Mouse (Mus musculus): Measurements from ENCODE around the gene S1pr5. TPM values are rescaled to one million over a fixed set of nuclear protein-coding genes. Genes with fewer than 3 reads are reported as not detected.
A peak's percentile ranks its signal among the peaks of the same experiment; 100 is the strongest.
"Not testable (repeated sequence)": the region's sequence is repeated elsewhere in the genome, so short reads cannot be mapped to it uniquely, and the experiment has no call there.

Gene S1pr5
- total RNA-seq, 2 experiments from 2014 or later = 10.6 to 10.9 TPM

DNA sequence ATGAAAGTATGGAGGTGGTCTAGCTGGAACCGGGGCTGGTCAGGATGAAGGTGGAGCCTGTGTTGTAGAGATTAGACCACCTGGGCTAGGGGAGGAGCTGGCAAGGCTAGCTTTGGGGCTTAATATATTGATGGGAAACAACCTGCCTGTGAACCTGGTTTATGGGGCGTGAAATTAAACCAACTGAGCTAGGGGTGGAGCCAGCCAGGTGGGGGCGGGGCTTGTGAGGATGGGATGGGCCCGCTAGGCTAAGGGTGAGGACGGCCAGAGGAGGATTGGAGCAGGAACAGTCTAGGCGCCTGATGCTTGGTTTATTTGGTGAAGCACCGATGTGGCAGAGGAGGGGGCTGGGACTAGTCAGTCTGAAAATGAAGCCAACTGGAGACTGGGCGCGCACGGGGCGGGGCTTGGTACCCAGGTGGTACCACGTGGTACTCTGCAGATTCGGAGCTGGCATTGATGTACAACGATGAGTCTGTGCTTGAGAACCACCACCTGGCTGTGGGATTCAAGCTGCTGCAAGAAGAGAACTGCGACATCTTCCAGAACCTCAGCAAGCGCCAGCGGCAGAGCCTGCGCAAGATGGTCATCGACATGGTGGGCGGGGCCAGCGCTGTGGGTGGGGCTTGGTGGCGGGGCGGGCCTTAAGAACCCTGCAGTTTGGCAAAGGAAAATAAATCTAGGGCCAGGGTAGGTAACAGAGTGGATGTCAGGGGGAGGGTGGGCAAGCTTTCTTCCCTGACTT lies 43.5 kb downstream of the S1pr5 start:
- peak; percentile 27 to 64 for DNase-seq (ENCODE audit: low spot score in 2 of 2)
- no peak for TF ChIP-seq CTCF (conservative IDR thresholded peaks at IDR 0.05)
- Histone ChIP-seq H3K4me3 (peak overlapping the region; percentile 37), H3K27ac (peak overlapping the region; percentile 48; the same call in 1 of the 2 replicates)

DNA sequence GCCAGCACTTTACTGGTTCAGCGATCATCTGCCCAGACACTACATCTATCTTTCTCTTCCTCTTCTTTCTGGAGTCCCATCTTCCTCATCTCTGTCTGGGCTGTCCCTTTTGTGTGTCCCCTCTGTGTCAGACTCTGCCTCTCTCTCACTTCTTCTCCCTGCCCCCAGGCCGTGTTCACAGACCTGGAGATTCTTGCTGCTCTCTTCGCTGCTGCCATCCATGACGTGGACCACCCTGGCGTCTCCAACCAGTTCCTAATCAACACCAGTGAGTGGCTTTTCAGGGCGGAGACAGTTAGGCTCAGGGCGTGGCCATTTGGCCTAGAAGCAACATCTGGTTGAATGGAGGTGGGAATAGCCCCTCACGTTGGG lies 44.1 kb downstream of the S1pr5 start:
- no peak for DNase-seq (ENCODE audit: low spot score in 2 of 2)
- TF ChIP-seq CTCF (conservative IDR thresholded peaks at IDR 0.05) = no peak
- peak overlapping the region; percentile 48; the same call in 1 of the 2 replicates for H3K27ac ChIP-seq
- H3K4me3 ChIP-seq = no peak overlapping the region

DNA sequence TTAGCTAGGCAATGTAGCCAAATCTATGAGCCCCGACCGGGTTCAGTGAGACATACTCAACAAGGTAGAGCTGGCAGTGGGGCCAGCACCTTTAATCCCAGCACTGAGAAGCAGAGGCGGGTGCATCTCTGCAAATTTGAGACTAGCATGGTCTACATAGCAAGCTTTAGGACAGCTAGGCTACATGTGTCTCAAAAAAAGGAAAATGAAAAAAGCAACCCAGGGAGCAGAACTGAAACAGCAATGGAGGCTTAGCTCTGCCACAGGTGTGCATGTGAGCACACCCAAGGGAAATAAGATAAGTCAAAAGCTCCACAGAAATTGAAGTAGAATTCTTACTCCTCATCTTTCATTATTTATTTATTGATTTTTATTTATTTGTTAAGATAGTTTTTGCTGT lies 49.3 kb downstream of the S1pr5 start:
- peak overlapping the region; percentile 66; the same call in 1 of the 2 replicates for H3K4me3 ChIP-seq
- H3K27ac ChIP-seq = 0 out of 2 replicates have a peak overlapping the region, but pooled peaks have one; percentile 95
- no peak for TF ChIP-seq CTCF (conservative IDR thresholded peaks at IDR 0.05)
- DNase-seq (ENCODE audit: low spot score in 2 of 2) = no peak

DNA sequence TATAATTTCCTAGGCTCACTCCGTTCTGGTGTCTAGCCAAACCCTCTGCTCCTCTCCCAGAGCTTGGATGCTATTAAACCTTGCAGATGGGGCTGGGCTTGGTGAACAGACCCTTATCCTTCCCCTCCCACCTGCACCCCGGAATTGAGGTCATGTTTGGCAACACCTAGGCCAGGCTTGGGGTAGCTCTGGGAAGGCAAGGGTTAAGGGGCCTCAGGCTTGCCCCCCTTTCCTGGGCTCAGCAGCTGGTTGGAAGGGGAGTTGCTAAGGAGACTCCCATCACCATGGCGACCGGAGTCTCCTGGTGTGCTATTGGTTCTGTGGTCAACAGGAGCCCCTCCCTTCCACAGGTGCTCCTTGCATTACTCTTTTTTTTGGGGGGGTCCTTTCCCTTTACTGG lies 50.3 kb downstream of the S1pr5 start:
- Histone ChIP-seq H3K27ac (peak overlapping the region; percentile 95), H3K4me3 (peak overlapping the region; percentile 66)
- DNase-seq (ENCODE audit: low spot score in 2 of 2) = peak; percentile 76 to 89
- TF ChIP-seq CTCF (conservative IDR thresholded peaks at IDR 0.05) = no peak

DNA sequence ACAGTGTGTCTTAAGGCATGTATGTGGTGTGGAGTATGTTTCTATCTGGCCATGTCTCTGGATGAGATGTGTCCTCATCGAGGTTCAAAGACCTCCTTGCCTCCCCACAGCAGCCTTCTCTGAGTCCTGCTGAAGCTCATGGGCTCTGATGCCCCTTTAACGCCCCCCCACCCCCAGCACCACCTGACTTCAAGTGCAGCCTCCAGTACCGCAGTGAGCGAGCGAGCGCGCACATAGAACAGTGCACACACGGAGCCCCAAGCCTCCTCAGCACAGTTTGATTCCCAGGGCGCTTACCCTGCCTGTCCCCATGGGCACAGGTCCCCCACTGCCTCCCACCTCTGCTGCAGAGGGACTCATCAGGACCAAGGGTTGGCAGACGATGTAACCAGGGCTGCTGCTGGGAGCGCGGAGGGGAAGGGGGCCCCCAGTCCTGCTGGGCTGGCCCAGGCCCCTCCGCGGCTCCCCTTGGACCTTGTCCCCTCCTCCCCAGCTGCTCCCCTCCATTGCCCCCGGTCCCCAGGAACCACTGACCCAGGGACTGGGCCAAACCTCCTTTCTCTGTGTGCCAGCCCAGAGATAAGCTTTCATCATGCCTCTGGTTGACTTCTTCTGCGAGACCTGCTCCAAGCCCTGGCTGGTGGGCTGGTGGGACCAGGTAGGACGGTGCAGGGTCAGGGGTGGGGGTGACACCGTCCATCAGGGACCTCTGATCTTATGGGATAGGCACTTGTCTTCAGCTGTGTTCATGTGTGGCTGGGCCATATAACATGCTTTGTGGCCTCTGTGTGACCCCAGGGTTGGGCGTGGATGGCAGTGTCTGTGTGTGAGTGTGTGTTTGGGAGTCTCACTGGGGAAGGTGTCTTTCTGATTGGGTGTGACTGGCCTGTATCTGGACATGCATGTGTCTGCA lies 51.5 kb downstream of the S1pr5 start:
- Histone ChIP-seq H3K27ac (peak overlapping the region; percentile 95), H3K4me3 (peak overlapping the region; percentile 66)
- TF ChIP-seq CTCF (conservative IDR thresholded peaks at IDR 0.05) = no peak
- peak; percentile 69 to 70 for DNase-seq (ENCODE audit: low spot score in 2 of 2)

DNA sequence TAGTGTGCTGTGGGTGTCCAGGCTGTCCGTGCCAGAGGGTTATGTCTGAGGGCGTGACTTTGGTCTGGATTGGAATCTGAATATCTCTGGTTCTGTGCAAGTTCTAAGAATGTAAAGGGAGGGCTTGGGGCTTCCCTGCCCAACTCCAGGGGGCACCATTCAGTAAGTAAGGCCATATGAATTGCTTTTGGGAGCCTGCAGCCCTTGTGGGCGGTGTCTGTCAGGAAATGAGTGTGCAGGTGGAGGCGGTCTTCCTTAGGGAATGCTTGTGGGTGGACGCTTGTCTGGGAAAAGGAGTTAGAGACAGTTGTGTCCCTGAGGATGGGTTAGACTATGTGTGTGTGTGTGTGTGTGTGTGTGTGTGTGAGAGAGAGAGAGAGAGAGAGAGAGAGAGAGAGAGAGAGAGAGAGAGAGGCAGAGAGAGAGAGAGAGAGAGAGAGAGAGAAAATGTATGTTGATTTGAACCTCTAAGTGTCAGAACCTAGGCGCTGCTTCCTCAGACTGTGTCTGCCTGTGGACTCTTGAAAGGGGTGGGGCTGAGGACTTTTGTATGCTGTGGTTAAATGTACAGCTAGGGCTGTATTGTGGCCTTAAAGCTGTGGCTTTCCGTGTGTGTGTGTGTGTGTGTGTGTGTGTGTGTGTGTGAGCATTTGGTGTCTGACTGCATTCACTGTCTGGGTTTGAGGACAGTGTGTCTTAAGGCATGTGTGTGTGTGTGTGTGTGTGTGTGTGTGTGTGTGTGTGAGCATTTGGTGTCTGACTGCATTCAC lies 52.3 kb downstream of the S1pr5 start:
- H3K4me3 ChIP-seq; DNase-seq (ENCODE audit: low spot score in 2 of 2): not testable (repeated sequence)
- peak; percentile 54 for TF ChIP-seq CTCF (conservative IDR thresholded peaks at IDR 0.05)
- peak overlapping the region; percentile 52 for H3K27ac ChIP-seq

DNA sequence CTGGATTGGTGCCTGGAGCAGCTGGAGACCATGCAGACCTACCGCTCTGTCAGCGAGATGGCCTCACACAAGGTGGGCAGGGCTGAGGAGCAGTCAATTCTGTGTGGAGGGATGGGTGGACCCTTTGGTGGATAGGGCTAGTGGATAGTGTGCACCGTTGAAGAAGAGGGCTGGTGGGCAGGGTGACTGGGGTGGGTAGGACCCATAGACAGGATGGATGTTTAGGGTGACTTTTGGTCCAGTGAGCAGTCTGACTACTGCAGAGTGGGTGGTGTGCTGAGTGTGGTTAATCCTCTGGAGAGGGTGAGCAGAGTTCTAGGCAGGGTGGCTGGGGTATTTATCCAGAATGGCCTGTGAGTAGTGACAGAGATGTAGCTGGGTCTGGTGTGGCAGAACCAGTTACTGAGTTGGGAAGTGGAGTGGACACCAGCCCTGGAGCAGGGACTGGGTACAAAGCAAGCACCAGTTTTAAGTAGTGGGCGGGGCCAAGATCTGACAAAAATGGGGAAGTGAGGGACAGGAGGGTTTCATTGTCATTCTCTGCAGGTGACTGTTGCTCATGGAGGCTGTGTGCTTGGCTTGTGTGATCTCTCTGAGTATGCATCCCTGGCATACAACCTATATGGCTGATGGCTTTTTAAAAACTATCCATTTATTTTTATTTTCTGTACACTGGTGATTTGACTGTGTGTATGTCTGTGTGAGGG lies 53.3 kb downstream of the S1pr5 start:
- no peak for TF ChIP-seq CTCF (conservative IDR thresholded peaks at IDR 0.05)

DNA sequence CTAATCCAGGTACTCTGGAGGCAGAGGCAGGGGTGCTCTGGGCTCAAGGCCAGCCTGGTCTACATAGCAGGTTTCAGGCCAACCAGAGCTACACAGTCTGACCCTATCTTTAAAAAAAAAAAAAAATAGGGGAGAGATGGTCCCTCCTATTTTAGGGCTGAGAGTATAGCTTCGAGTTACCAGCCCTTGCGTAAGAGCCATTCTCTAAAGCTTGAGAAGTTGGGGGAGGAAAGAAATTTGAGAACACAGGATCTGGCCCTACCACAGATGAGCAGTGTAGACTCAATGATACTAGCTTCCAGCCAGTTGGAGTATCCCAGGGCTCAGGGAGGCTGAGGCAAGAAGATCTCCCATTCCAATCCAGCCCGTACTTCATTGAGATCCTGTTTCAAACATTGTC lies 54.5 kb downstream of the S1pr5 start:
- no peak overlapping the region for H3K4me3 ChIP-seq
- no peak overlapping the region for H3K27ac ChIP-seq
- DNase-seq (ENCODE audit: low spot score in 2 of 2) = no peak
- TF ChIP-seq CTCF (conservative IDR thresholded peaks at IDR 0.05) = no peak

More for the DNA sequence above, 53.3 kb downstream of the S1pr5 start:
- no peak for DNase-seq (ENCODE audit: low spot score in 2 of 2)
- Histone ChIP-seq H3K27ac (no peak overlapping the region), H3K4me3 (no peak overlapping the region)

Other genes starting within 250 kb of the S1pr5 start
- gene Mrpl4, start 245.7 kb downstream of the S1pr5 start, total RNA-seq (2021) = 10 to 100 TPM; 63.8 to 64.6 TPM
- gene Icam1, start 232.5 kb downstream of the S1pr5 start, total RNA-seq (2021) = 1 to 10 TPM; 2.6 to 2.8 TPM
- gene Icam4, start 219.1 kb downstream of the S1pr5 start, total RNA-seq (2021) = under 1 TPM; 0.83 to 0.84 TPM
- gene Icam5, start 216.4 kb downstream of the S1pr5 start, total RNA-seq (2021) = 100 to 1,000 TPM; 363 to 382 TPM
- gene Zglp1, start 181.3 kb downstream of the S1pr5 start, total RNA-seq (2021) = under 1 TPM in 1 of 2 experiments, not detected in 1; 0.71 TPM
- 1 to 10 TPM in 1 of 2 experiments, under 1 TPM in 1; 0.74 to 2.7 TPM for gene Gm49373, start 175.3 kb downstream of the S1pr5 start, total RNA-seq (2021)
- gene Fdx1l, start 174.8 kb downstream of the S1pr5 start, total RNA-seq (2021) = 10 to 100 TPM; 61.1 to 62.0 TPM
- 1 to 10 TPM; 2.9 to 3.8 TPM for gene Gm38431, start 156.4 kb downstream of the S1pr5 start, total RNA-seq (2021)
- gene Raver1, start 156.4 kb downstream of the S1pr5 start, total RNA-seq (2021) = 10 to 100 TPM; 34.5 to 36.5 TPM
- 10 to 100 TPM; 16.8 to 21.5 TPM for gene Tyk2, start 117.2 kb downstream of the S1pr5 start, total RNA-seq (2021)
- 100 to 1,000 TPM; 144 to 150 TPM for gene Cdc37, start 98.5 kb downstream of the S1pr5 start, total RNA-seq (2021)
- gene Pde4a, start 82.7 kb downstream of the S1pr5 start, total RNA-seq (2021) = 10 to 100 TPM; 86.6 to 89.3 TPM
- 10 to 100 TPM; 56.7 to 60.6 TPM for gene Keap1, start 9.1 kb downstream of the S1pr5 start, total RNA-seq (2021)
- gene Atg4d, start 16.9 kb upstream of the S1pr5 start, total RNA-seq (2021) = 10 to 100 TPM; 39.8 to 40.2 TPM
- gene Kri1, start 39.5 kb upstream of the S1pr5 start, total RNA-seq (2021) = 10 to 100 TPM; 45.1 to 46.6 TPM
- gene Cdkn2d, start 43.0 kb upstream of the S1pr5 start, total RNA-seq (2021) = 10 to 100 TPM; 53.7 to 54.4 TPM
- gene Ap1m2, start 63.9 kb upstream of the S1pr5 start, total RNA-seq (2021) = under 1 TPM; 0.41 to 0.76 TPM
- 10 to 100 TPM; 50.7 to 52.6 TPM for gene Slc44a2, start 72.3 kb upstream of the S1pr5 start, total RNA-seq (2021)
- 100 to 1,000 TPM; 106 to 108 TPM for gene Ilf3, start 119.4 kb upstream of the S1pr5 start, total RNA-seq (2021)
- 10 to 100 TPM; 31.2 to 46.2 TPM for gene Qtrt1, start 163.4 kb upstream of the S1pr5 start, total RNA-seq (2021)
- 10 to 100 TPM; 58.0 to 69.6 TPM for gene Dnm2, start 176.5 kb upstream of the S1pr5 start, total RNA-seq (2021)